Mouse (Mus musculus) inflammation-experienced regulatory T-cells (primary cell): Measurements from ENCODE around the gene Ube2i. TPM values are rescaled to one million over a fixed set of nuclear protein-coding genes. Genes with fewer than 3 reads are reported as not detected.

Experiments
- polyA plus RNA-seq, 2 experiments: library from polyadenylated mRNA; unstranded; fragments of 100-300 nt; shearing (Covaris generic); gene quantifications; one replicate each; pipeline ENCODE4 v1.2.1; 2017

Gene Ube2i
- polyA plus RNA-seq, result 100 to 1,000 TPM; 561 to 579 TPM

GRCm38 (mm10) chr17:25274571-25275346, at the start of gene Ube2i:
Gene Ube2i, minus strand, starts transcription at chr17:25274622.

GRCm38 (mm10) chr17:25318354-25318753, 43.9 kb upstream of the Ube2i start, which contains the start of gene Prss29:
Gene Prss29, plus strand, starts transcription at chr17:25318654.

GRCm38 (mm10) chr17:25308346-25308745, 33.9 kb upstream of the Ube2i start, which contains the start of gene Prss28:
Gene Prss28, plus strand, starts transcription at chr17:25308646.

GRCm38 (mm10) chr17:25298094-25298493, 23.7 kb upstream of the Ube2i start, which contains the start of gene Prss34:
Gene Prss34, plus strand, starts transcription at chr17:25298394.

GRCm38 (mm10) chr17:25256140-25256754, 18.2 kb downstream of the Ube2i start, which contains the start of gene Baiap3:
Gene Baiap3, minus strand, starts transcription at chr17:25256364.

GRCm38 (mm10) chr17:25239695-25240636, 34.5 kb downstream of the Ube2i start, which contains the start of the genes Gnptg and Tsr3:
Gene Gnptg, minus strand, starts transcription at chr17:25240124.
Gene Tsr3, plus strand, starts transcription at chr17:25240170.

Other genes starting within 250 kb of the Ube2i start
- 1 to 10 TPM; 1.6 to 1.7 TPM for gene Tmem204, start 191.0 kb downstream of the Ube2i start, polyA plus RNA-seq
- 10 to 100 TPM; 27.2 to 36.5 TPM for gene Telo2, start 158.7 kb downstream of the Ube2i start, polyA plus RNA-seq
- 1 to 10 TPM in 1 of 2 experiments, not detected in 1; 3.6 TPM for gene Ptx4, start 153.9 kb downstream of the Ube2i start, polyA plus RNA-seq
- gene Clcn7, start 141.2 kb downstream of the Ube2i start, polyA plus RNA-seq, result 10 to 100 TPM; 32.2 to 36.1 TPM
- under 1 TPM in 1 of 2 experiments, not detected in 1; 0.47 TPM for gene Ccdc154, start 112.2 kb downstream of the Ube2i start, polyA plus RNA-seq
- not detected for gene Gm38655, start 99.2 kb downstream of the Ube2i start, polyA plus RNA-seq
- gene BC003965, start 90.1 kb downstream of the Ube2i start, polyA plus RNA-seq, result 10 to 100 TPM; 27.3 to 34.1 TPM
- gene Unkl, start 86.2 kb downstream of the Ube2i start, polyA plus RNA-seq, result 10 to 100 TPM; 40.2 to 46.5 TPM
- 100 to 1,000 TPM in 1 of 2 experiments, 10 to 100 TPM in 1; 92.8 to 106 TPM for gene Gnptg, start 34.5 kb downstream of the Ube2i start, polyA plus RNA-seq
- gene Tsr3, start 34.5 kb downstream of the Ube2i start, polyA plus RNA-seq, result 10 to 100 TPM; 45.7 to 51.8 TPM
- gene Baiap3, start 18.3 kb downstream of the Ube2i start, polyA plus RNA-seq, result 10 to 100 TPM; 18.0 to 45.5 TPM
- gene Prss34, start 23.8 kb upstream of the Ube2i start, polyA plus RNA-seq, result 1 to 10 TPM in 1 of 2 experiments, under 1 TPM in 1; 0.13 to 2.9 TPM
- not detected for gene Prss28, start 34.0 kb upstream of the Ube2i start, polyA plus RNA-seq
- gene Prss29, start 44.0 kb upstream of the Ube2i start, polyA plus RNA-seq, result not detected
- gene Tpsab1, start 70.9 kb upstream of the Ube2i start, polyA plus RNA-seq, result 1 to 10 TPM in 1 of 2 experiments, under 1 TPM in 1; 0.33 to 5.1 TPM
- gene Tpsb2, start 91.7 kb upstream of the Ube2i start, polyA plus RNA-seq, result not detected
- gene Tpsg1, start 94.7 kb upstream of the Ube2i start, polyA plus RNA-seq, result not detected
- gene Cacna1h, start 159.2 kb upstream of the Ube2i start, polyA plus RNA-seq, result under 1 TPM in 1 of 2 experiments, not detected in 1; 0.12 TPM
- gene Tekt4, start 180.0 kb upstream of the Ube2i start, polyA plus RNA-seq, result not detected
- not detected for gene Sstr5, start 222.7 kb upstream of the Ube2i start, polyA plus RNA-seq